Mouse (Mus musculus) spleen, adult 2 months (tissue): Measurements from ENCODE around the gene H2al2a. TPM values are rescaled to one million over a fixed set of nuclear protein-coding genes. Genes with fewer than 3 reads are reported as not detected.

Source experiments
- DNase-seq, 2 experiments: peaks; one replicate each; pipeline versions ENCODE4 v3.0.0 to v3.0.0-alpha.2; 2012 to 2021; ENCODE audit warnings: low spot score in 2 of 2, low read depth in 1 of 2
- H3K27ac ChIP-seq: fragments of 200-500 bp; 2 replicates; pipeline ENCODE4 v1.5.1; 2012; ENCODE audit warnings: low read length, inconsistent platforms; ENCODE audit not compliant: insufficient read depth
- H3K27me3 ChIP-seq: fragments of 200-500 bp; 2 replicates; pipeline ENCODE4 v1.6.1; 2012; ENCODE audit warnings: mild to moderate bottlenecking, moderate library complexity, low read length, inconsistent platforms; ENCODE audit not compliant: control insufficient read depth, insufficient read depth
- H3K36me3 ChIP-seq: fragments of 200-500 bp; 2 replicates; pipeline ENCODE4 v1.6.1; 2012; ENCODE audit warnings: mild to moderate bottlenecking, low read length, inconsistent platforms; ENCODE audit not compliant: control insufficient read depth, insufficient read depth
- H3K4me1 ChIP-seq: fragments of 200-500 bp; 2 replicates; pipeline ENCODE4 v1.6.1; 2011; ENCODE audit warnings: inconsistent platforms; ENCODE audit not compliant: control insufficient read depth, insufficient read depth, insufficient read length
- H3K4me3 ChIP-seq: fragments of 200-500 bp; 2 replicates; pipeline ENCODE4 v1.5.1; 2011; ENCODE audit warnings: mild to moderate bottlenecking, inconsistent platforms; ENCODE audit not compliant: insufficient read depth, insufficient read length; ENCODE audit errors: extremely low read depth
- CTCF ChIP-seq: fragments of 200-500 bp; IDR thresholded peaks from 2 replicates; pipeline ENCODE4 v1.5.1; 2011; ENCODE audit warnings: mild to moderate bottlenecking, inconsistent platforms; ENCODE audit not compliant: insufficient read depth, insufficient read length, insufficient replicate concordance; ENCODE audit errors: extremely low read depth
- POLR2A ChIP-seq: fragments of 200-500 bp; IDR thresholded peaks from 2 replicates; pipeline ENCODE4 v1.6.1; 2011; ENCODE audit warnings: low read depth, low read length, inconsistent platforms
- WGBS: fragments of 180-500 bp; shearing (Covaris S2); methylation state at CpG from one replicate; pipeline ENCODE4 v1.1.7; 2018; 5-methylcytosine and 5-hydroxymethylcytosine counted together
- polyA plus RNA-seq: library from polyadenylated mRNA; depleted of rRNA; stranded (reverse); fragments of >200 nt; gene quantifications from 2 replicates; pipeline ENCODE4 v1.2.3, GENCODE M21; 2012; rRNA removed

Gene H2al2a
- polyA plus RNA-seq = not detected in 2 replicates

DNA sequence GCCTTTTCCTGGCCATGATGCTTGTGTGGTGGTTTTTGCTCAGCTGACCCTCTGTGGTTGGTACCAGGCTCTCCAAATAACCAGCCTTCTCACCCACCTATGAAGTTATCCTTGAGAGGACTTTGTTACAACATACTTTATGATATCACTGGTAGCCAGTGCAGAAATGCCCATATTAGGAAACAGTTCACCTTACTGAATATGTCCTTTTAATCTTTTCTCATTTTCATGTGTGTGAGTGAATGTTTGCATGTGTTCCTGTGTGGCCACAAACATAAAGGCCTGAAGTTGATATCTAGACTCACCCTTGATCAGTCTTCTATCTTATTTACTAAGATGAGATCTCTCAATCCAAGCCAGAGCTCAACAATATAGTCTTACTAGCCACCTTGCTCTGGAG lies at the start of gene H2al2a:
TSS of gene H2al2a (minus strand) at position 101 of the 400 bp plus-strand sequence.
- TF ChIP-seq CTCF = no peak
- TF ChIP-seq POLR2A = no peak
- DNase-seq = no peak
- Histone ChIP-seq H3K27me3 (no peaks in the 10 kb centered on the region), H3K4me3 (no peak within 1 kb of the TSS), H3K27ac (no peak within 1 kb of the TSS), H3K4me1 (no peaks in the 10 kb centered on the region; the same call in 1 of the 2 replicates), H3K36me3 (no peaks in the 10 kb centered on the region)

DNA sequence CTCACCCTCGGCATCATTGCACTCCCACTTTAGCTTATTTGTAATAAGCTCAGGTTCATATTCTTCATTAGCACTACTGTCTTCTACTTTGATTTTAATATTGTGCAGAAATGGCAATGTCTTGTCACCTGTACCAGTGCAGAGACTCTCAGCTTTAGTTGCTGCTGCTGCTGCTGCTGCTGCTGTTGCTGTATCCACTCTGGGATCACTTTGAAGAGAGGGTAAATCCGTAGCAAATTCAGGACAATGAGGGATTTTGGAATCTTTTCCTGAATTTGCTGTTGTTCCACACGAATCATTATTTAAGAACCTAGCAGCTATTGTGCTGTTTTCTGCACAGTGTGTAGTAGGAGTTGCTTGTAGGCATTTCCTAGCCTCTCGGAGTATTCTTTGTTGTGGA lies 49.4 kb upstream of the H2al2a start:
- no peak overlapping the region for H3K4me3 ChIP-seq
- peaks cover 21% of the 10 kb centered on the region for H3K27me3 ChIP-seq
- TF ChIP-seq POLR2A = no peak
- TF ChIP-seq CTCF = no peak
- no peaks in the 10 kb centered on the region for H3K36me3 ChIP-seq
- no peak overlapping the region for H3K27ac ChIP-seq
- 47% methylated on average over 4 of the region's 4 CpGs for WGBS
- peaks cover 9% of the 10 kb centered on the region; the same call in 1 of the 2 replicates for H3K4me1 ChIP-seq
- DNase-seq = no peak

DNA sequence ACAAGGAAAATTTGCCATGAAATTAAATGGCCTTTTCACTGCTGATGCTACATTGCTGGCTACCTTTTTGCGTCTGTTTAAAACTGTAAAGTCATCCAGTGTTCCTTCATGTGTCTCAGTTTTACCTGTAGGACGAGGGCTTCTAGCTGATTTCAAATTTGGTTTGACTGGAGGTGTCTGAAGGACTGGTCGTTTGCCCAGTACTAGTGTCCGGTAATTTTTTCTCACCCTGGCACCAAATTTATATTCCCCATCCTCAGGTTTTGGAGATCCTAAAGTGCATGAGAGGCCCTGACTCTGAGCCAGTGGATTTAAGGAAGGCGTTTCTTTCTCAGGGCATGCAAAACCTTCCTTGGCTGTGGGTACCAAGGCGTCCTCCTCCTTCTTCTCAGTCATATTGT lies 49.0 kb upstream of the H2al2a start:
- H3K4me1 ChIP-seq = peaks cover 9% of the 10 kb centered on the region; the same call in 1 of the 2 replicates
- no peak overlapping the region for H3K27ac ChIP-seq
- WGBS = 89% methylated on average over 6 of the region's 6 CpGs
- H3K36me3 ChIP-seq = no peaks in the 10 kb centered on the region
- H3K4me3 ChIP-seq = no peak overlapping the region
- TF ChIP-seq CTCF = no peak
- no peak for TF ChIP-seq POLR2A
- DNase-seq = no peak
- H3K27me3 ChIP-seq = peaks cover 21% of the 10 kb centered on the region

DNA sequence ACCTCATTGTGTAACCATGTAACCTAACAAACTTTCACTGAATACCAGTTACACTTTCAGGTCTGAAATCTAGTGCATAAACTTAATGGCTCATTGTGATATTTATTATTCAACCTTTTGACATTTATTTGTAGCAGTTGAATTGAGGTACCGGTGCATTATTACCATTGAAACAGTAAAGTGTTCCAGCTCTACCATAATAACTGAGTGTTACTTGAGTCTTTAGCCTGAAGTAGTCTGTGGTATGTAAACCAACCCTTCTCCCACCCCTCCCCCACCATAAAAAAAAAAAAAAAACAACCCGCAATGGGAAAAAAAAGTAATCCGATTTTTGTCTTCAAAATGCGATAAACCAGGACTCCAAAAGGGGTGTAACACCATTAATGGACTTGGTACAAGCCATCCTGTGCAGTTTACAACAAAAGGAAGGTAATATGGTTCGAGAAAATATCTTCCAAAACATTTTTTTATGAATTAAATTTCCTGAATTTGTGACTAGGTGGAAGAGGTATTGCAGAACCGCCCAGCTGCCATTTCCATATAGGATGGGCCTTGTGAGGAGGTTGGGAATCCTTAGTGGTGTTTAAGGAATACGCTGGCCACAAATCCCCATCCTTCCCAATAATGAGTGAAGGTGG lies 48.5 kb upstream of the H2al2a start:
- Histone ChIP-seq H3K36me3 (no peaks in the 10 kb centered on the region), H3K4me1 (peaks cover 9% of the 10 kb centered on the region; the same call in 1 of the 2 replicates), H3K4me3 (no peak overlapping the region), H3K27me3 (peaks cover 21% of the 10 kb centered on the region), H3K27ac (no peak overlapping the region)
- 88% methylated on average over 7 of the region's 7 CpGs for WGBS
- TF ChIP-seq CTCF = no peak
- no peak for TF ChIP-seq POLR2A
- no peak for DNase-seq

DNA sequence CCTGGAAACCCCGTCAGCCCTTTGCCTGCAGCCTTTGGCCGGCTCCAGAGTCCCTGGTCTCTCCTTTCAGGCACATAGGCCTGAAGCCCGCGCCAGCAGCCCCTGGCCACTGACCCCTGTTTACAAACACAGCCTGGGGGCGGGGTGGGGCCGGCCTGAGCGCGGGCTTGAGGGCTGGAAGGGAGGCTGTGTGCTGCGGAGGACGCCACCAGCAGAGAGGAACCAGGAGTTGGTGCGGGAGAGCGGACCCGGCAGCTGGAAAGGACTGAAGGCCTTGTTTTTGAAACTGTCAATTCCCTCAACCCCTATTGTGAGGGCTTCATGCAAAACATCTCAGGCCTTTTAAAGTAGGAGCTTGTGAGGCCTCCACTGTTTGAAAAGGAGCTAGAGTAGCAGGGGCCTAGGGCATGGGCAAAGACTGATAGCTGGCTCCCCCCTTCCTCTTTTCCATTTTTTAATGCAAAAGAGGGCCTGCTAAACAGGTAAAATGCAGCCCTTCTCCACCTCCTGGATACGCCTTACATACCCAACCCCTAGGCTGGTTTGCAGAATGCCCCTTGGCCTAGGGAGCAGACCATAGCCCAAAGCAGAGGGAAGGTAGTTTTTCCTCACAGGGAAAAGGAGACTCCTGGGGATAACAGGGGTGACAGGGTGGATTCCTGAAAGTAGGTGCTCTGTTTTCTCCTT lies 44.6 kb upstream of the H2al2a start:
- H3K36me3 ChIP-seq = no peaks in the 10 kb centered on the region
- H3K27ac ChIP-seq = no peak overlapping the region
- H3K4me3 ChIP-seq = no peak overlapping the region
- DNase-seq = no peak
- WGBS = 90% methylated on average over 14 of the region's 14 CpGs
- no peaks in the 10 kb centered on the region for H3K4me1 ChIP-seq
- H3K27me3 ChIP-seq = peaks cover 6% of the 10 kb centered on the region
- no peak for TF ChIP-seq POLR2A
- TF ChIP-seq CTCF = no peak

DNA sequence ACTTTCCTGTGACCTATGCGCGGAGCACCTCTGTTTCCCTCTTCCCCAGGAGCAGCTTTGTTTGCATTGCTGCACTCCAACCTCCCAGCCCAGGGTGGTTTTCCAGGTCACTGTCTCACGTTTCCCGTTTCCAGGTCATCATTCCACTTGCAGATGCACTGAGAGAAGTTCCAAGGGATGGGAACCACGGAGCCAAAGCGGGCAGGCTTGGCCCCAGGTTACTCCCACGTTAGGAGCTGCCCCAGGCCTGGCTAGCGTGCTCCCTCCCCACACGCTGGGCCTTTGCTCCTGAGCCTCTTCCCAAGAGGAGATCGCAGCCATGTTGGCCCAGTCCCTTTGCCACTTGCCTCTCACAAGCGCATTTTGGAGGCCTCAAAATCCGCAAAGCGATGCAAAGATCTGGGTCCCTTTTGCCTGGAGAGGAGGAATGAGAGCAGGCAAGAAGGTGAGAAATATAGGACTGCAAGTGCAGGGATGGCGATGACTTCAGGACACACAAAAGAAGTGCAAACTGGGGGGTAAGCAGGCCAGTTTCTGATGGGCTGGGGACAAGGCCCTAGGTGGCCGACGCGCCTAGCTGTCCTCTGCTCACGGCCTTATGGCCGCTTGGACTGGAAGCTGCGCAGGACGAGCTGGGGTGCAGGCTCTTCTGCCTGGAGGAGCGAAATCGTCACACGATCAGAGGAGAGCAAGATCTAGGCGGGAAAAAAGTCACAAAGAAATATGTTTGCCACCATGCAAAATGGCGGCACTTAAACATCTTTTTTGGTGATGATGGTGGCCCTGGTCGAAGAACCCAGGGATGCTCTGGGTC lies 43.8 kb upstream of the H2al2a start:
- Histone ChIP-seq H3K27ac (no peak overlapping the region), H3K4me1 (no peaks in the 10 kb centered on the region), H3K27me3 (no peaks in the 10 kb centered on the region; the same call in 1 of the 2 replicates), H3K36me3 (no peaks in the 10 kb centered on the region), H3K4me3 (no peak overlapping the region)
- DNase-seq = no peak
- TF ChIP-seq CTCF = no peak
- no peak for TF ChIP-seq POLR2A
- WGBS = 96% methylated on average over 27 of the region's 27 CpGs
